Mouse (Mus musculus) embryonic facial prominence, embryonic 14.5 days (tissue): ENCODE data around the gene Rab4a. TPM values are rescaled to one million over a fixed set of nuclear protein-coding genes. Genes with fewer than 3 reads are reported as not detected.

Experiments used
- ATAC-seq: fragments of 200-750 bp; cut with Nextera tagmentation; 2 replicates; pipeline ENCODE4 v1.8.0; 2017; ENCODE audit warnings: low read depth, moderate number of reproducible peaks, moderate TSS enrichment
- DNase-seq: peaks from one replicate; pipeline ENCODE4 v3.0.0-alpha.2; 2015; ENCODE audit warnings: low spot score
- H3K27ac ChIP-seq: fragments of 300-500 bp; sonication (generic); replicated peaks from 2 replicates; pipeline ENCODE4 v1.5.1; 2014; ENCODE audit warnings: low read depth, mild to moderate bottlenecking, low read length, moderate library complexity
- H3K27me3 ChIP-seq: fragments of 300-500 bp; sonication (generic); replicated peaks from 2 replicates; pipeline ENCODE4 v1.6.1; 2014; ENCODE audit warnings: low read length; ENCODE audit not compliant: control insufficient read depth, insufficient read depth
- H3K36me3 ChIP-seq: fragments of 300-500 bp; sonication (generic); 2 replicates; pipeline ENCODE4 v1.6.1; 2014; ENCODE audit warnings: low read length, mixed read lengths; ENCODE audit not compliant: control insufficient read depth, insufficient read depth
- H3K4me1 ChIP-seq: fragments of 300-500 bp; sonication (generic); 2 replicates; pipeline ENCODE4 v1.6.1; 2014; ENCODE audit warnings: antibody characterized with exemption, low read length; ENCODE audit not compliant: control insufficient read depth, insufficient read depth
- H3K4me2 ChIP-seq: fragments of 300-500 bp; sonication (generic); 2 replicates; pipeline ENCODE4 v1.6.1; 2014; ENCODE audit warnings: low read depth, mild to moderate bottlenecking, low read length, moderate library complexity, mixed read lengths
- H3K4me3 ChIP-seq: fragments of 300-500 bp; sonication (generic); 2 replicates; pipeline ENCODE4 v1.5.1; 2014; ENCODE audit warnings: low read depth, mild to moderate bottlenecking, low read length
- H3K9ac ChIP-seq: fragments of 300-500 bp; sonication (generic); 2 replicates; pipeline ENCODE4 v1.6.1; 2014; ENCODE audit warnings: low read depth, mild to moderate bottlenecking, low read length, moderate library complexity, mixed read lengths
- H3K9me3 ChIP-seq: fragments of 300-500 bp; sonication (generic); 2 replicates; pipeline ENCODE4 v1.6.1; 2016; ENCODE audit warnings: low read length; ENCODE audit not compliant: control insufficient read depth
- WGBS: fragments of 180-500 bp; shearing (Covaris S2); extraction: QIAGEN DNeasy Blood & Tissue Kit; methylation state at CpG from one replicate; pipeline ENCODE4 v1.1.7; 2014; 5-methylcytosine and 5-hydroxymethylcytosine counted together
- polyA plus RNA-seq: library from polyadenylated mRNA; unstranded; fragments of >200 nt; fragmentation: Nextera tagmentation; extraction: Ambion mirVana; gene quantifications from 2 replicates; pipeline ENCODE4 v1.2.1, GENCODE M21; 2014

The Rab4a gene
- polyA plus RNA-seq, 1 experiment from 2014 or later, result 46.6 TPM

- peak; percentile 37; the same call in 1 of the 2 replicates for ATAC-seq
- 14% methylated on average over 5 of the region's 5 CpGs for WGBS
Measured at GRCm38 (mm10) chr8:123866971-123867370, 61.2 kb downstream of the Rab4a start.

GRCm38 (mm10) chr8:123872048-123872447, 66.3 kb downstream of the Rab4a start:
- H3K4me1 ChIP-seq, result no peaks in the 10 kb centered on the region
- no peak overlapping the region for H3K4me2 ChIP-seq
- DNase-seq (peak; percentile 68), ATAC-seq (peak; percentile 74)
- WGBS, result 51% methylated on average over 9 of the region's 9 CpGs
- no peak overlapping the region for H3K9ac ChIP-seq
- no peaks in the 10 kb centered on the region for H3K27me3 ChIP-seq
- no peak overlapping the region for H3K4me3 ChIP-seq
- H3K27ac ChIP-seq, result no peak overlapping the region
- no peaks in the 10 kb centered on the region for H3K9me3 ChIP-seq
- H3K36me3 ChIP-seq, result no peaks in the 10 kb centered on the region

More at GRCm38 (mm10) chr8:123866971-123867370, 61.2 kb downstream of the Rab4a start:
- DNase-seq, result no peak
- Histone ChIP-seq H3K4me2 (no peak overlapping the region), H3K9ac (no peak overlapping the region), H3K9me3 (no peaks in the 10 kb centered on the region), H3K4me3 (no peak overlapping the region), H3K27ac (no peak overlapping the region), H3K27me3 (no peaks in the 10 kb centered on the region; the same call in 1 of the 2 replicates), H3K36me3 (no peaks in the 10 kb centered on the region), H3K4me1 (no peaks in the 10 kb centered on the region)

- H3K36me3 ChIP-seq, result no peaks in the 10 kb centered on the region
- H3K4me2 ChIP-seq, result no peak overlapping the region
- DNase-seq (no peak), ATAC-seq (no peak)
- WGBS, result 59% methylated on average over 6 of the region's 6 CpGs
- H3K9ac ChIP-seq, result no peak overlapping the region
- H3K27ac ChIP-seq, result no peak overlapping the region
- H3K27me3 ChIP-seq, result no peaks in the 10 kb centered on the region
- H3K9me3 ChIP-seq, result no peaks in the 10 kb centered on the region
- no peaks in the 10 kb centered on the region for H3K4me1 ChIP-seq
- H3K4me3 ChIP-seq, result no peak overlapping the region
Measured at GRCm38 (mm10) chr8:123873364-123873763, 67.6 kb downstream of the Rab4a start.

- DNase-seq, result no peak
- WGBS, result 77% methylated on average over 11 of the region's 11 CpGs
- no peak for ATAC-seq
- Histone ChIP-seq H3K9ac (no peak overlapping the region), H3K9me3 (no peaks in the 10 kb centered on the region), H3K27ac (no peak overlapping the region), H3K4me2 (no peak overlapping the region), H3K4me1 (no peaks in the 10 kb centered on the region), H3K36me3 (no peaks in the 10 kb centered on the region), H3K27me3 (no peaks in the 10 kb centered on the region), H3K4me3 (no peak overlapping the region)
Measured at GRCm38 (mm10) chr8:123874324-123874723, 68.5 kb downstream of the Rab4a start.

GRCm38 (mm10) chr8:123877865-123878264, 72.1 kb downstream of the Rab4a start:
- 47% methylated on average over 2 of the region's 2 CpGs for WGBS
- H3K4me2 ChIP-seq, result no peak overlapping the region
- DNase-seq (peak; percentile 59), ATAC-seq (no peak)
- H3K9me3 ChIP-seq, result no peaks in the 10 kb centered on the region
- no peaks in the 10 kb centered on the region for H3K4me1 ChIP-seq
- no peak overlapping the region for H3K9ac ChIP-seq
- no peak overlapping the region for H3K4me3 ChIP-seq
- no peaks in the 10 kb centered on the region for H3K36me3 ChIP-seq
- H3K27ac ChIP-seq, result no peak overlapping the region
- H3K27me3 ChIP-seq, result no peaks in the 10 kb centered on the region

GRCm38 (mm10) chr8:123880271-123880670, 74.5 kb downstream of the Rab4a start:
- H3K27ac ChIP-seq, result no peak overlapping the region

GRCm38 (mm10) chr8:123880821-123881350, 75.1 kb downstream of the Rab4a start:
- no peaks in the 10 kb centered on the region for H3K36me3 ChIP-seq
- peaks cover 11% of the 10 kb centered on the region for H3K4me1 ChIP-seq
- H3K9me3 ChIP-seq, result no peaks in the 10 kb centered on the region
- H3K4me3 ChIP-seq, result no peak overlapping the region
- DNase-seq (no peak), ATAC-seq (no peak)
- no peak overlapping the region for H3K9ac ChIP-seq
- no peak overlapping the region for H3K4me2 ChIP-seq
- H3K27me3 ChIP-seq, result no peaks in the 10 kb centered on the region
- WGBS, result 29% methylated on average over 4 of the region's 4 CpGs
- H3K27ac ChIP-seq, result no peak overlapping the region

More at GRCm38 (mm10) chr8:123880271-123880670, 74.5 kb downstream of the Rab4a start:
- Histone ChIP-seq H3K4me1 (peaks cover 11% of the 10 kb centered on the region), H3K9ac (no peak overlapping the region), H3K27me3 (no peaks in the 10 kb centered on the region), H3K9me3 (no peaks in the 10 kb centered on the region), H3K4me3 (no peak overlapping the region), H3K36me3 (no peaks in the 10 kb centered on the region), H3K4me2 (no peak overlapping the region)
- no peak for DNase-seq
- WGBS, result 64% methylated on average over 10 of the region's 10 CpGs
- no peak for ATAC-seq

- H3K9me3 ChIP-seq, result no peaks in the 10 kb centered on the region
- no peak for ATAC-seq
- no peak overlapping the region for H3K4me2 ChIP-seq
- H3K36me3 ChIP-seq, result no peaks in the 10 kb centered on the region
- H3K4me1 ChIP-seq, result peaks cover 11% of the 10 kb centered on the region
- H3K27ac ChIP-seq, result no peak overlapping the region
- peak; percentile 26 for DNase-seq
- WGBS, result 83% methylated on average over 2 of the region's 2 CpGs
- no peaks in the 10 kb centered on the region for H3K27me3 ChIP-seq
- no peak overlapping the region for H3K4me3 ChIP-seq
- no peak overlapping the region for H3K9ac ChIP-seq
Measured at GRCm38 (mm10) chr8:123882412-123882811, 76.6 kb downstream of the Rab4a start.

- ATAC-seq, result peak; percentile 66
- 66% methylated on average over 4 of the region's 4 CpGs for WGBS
- peak; percentile 41 for DNase-seq
Measured at GRCm38 (mm10) chr8:123883094-123883493, 77.3 kb downstream of the Rab4a start.

More at GRCm38 (mm10) chr8:123883094-123883493, 77.3 kb downstream of the Rab4a start:
- Histone ChIP-seq H3K4me2 (no peak overlapping the region), H3K36me3 (no peaks in the 10 kb centered on the region), H3K9ac (no peak overlapping the region), H3K4me1 (peaks cover 11% of the 10 kb centered on the region), H3K4me3 (no peak overlapping the region), H3K9me3 (no peaks in the 10 kb centered on the region), H3K27me3 (no peaks in the 10 kb centered on the region), H3K27ac (no peak overlapping the region)
